Mouse (Mus musculus): Measurements from ENCODE around the gene Tceal5. TPM values are rescaled to one million over a fixed set of nuclear protein-coding genes. Genes with fewer than 3 reads are reported as not detected.
"Not testable (repeated sequence)": the region's sequence is repeated elsewhere in the genome, so short reads cannot be mapped to it uniquely, and the experiment has no call there.

Gene Tceal5
- polyA plus RNA-seq, 1 experiment: 162 TPM

DNA sequence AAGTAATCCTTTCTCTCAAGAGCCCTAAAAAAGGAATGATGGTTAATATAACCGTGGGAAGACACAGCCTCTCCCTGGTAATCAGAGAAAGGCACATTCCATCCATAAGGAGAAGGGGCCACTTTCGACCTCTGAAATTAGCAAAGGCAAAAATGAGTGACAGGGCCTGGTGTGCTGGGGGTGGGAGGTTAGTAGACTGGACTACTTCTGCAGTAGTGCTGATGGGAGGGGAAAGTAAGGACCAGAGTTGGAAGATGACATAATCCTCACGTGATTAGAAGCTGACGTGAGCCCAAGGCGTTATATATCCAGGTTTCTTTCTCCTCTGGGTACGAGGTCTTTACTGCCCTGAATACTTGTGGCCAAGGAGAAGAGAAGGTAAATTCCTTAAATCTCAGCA, 20.0 kb upstream of the Tceal5 start:
- H3K4me3 ChIP-seq (ENCODE audit: insufficient read depth, low read length): no peak overlapping the region
- no peak for TF ChIP-seq CTCF (IDR thresholded peaks at IDR 0.05; ENCODE audit: extremely low read depth, insufficient read depth, low read length)
- no peak for TF ChIP-seq POLR2A (IDR thresholded peaks at IDR 0.05; ENCODE audit: extremely low read depth, insufficient read depth, low read length)
- no peak overlapping the region for H3K27ac ChIP-seq (ENCODE audit: insufficient read depth, low read length)
- H3K4me1 ChIP-seq (ENCODE audit: control insufficient read depth, insufficient read depth, low read length): no peaks in the 10 kb centered on the region

DNA sequence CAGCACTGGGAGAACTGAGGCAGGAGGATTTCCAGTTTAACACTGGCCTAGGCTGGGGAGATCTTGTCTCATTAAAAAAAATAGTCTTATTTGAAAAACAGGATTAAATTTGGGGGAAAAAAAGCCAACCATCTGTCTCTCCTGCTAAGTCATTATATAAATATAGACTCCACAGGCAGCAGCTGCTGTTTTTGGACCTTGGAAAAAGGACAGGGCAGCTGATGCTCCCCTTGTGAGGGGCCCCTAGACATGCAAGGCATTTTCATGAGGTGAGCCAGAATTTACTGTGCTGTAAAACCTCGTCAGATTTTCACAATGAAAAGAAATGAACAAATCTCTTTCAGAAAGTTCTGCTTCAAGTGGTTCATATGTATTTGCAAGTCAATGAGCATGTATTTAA, 12.6 kb upstream of the Tceal5 start:
- no peak overlapping the region for H3K4me3 ChIP-seq (ENCODE audit: insufficient read depth, low read length)

DNA sequence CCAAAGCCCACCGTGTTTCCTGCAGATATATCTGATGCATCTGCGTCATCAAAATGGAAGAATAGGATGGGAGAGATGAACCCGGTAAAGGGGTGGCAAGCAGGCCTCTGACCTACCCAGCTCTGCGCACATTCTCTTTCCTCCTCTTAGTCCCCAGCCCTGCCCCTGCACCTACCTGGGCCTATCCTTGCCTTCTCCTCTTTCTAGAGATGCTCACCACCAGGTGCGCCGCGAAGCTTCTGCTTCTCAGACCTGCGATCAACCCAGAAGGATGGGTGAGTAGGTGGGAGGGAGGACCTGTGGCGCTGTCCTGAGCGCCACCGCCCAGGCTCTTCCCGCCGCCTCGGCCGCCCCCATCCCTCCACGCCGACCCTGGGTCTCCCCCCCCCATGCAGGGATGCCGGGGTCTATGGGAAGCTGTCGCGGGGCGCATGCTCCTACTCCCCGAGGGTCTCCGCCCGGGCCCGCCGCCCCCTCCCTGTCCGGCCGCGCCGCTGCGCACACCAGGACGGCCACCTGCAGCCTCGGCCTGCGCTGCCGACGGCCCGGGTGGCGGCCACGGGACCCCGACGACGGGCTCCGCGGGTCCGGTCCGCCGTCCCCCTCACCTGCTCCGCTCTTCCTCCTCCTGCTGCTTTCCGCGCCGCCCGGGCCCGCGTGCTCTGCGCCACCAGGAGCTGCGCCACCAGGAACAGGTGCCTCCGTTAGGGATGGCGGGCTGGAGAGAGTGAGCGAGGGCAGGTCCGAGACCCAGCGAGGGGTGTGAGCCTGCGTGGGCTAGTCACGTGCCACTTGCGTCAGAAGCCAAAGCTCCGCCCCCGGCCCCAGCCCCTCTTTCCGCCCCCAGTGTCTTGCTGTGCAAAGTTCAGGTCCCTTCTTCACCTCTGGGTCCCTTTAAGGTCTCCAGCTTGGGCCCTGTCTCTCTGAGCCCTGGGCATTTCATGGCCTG, 11.3 kb upstream of the Tceal5 start, which contains the start of the genes Tceal7 and Bex1:
Gene Tceal7 (plus strand): TSS at position 51 of the 949 bp plus-strand sequence.
Gene Bex1 (minus strand): TSS at position 785 of the 949 bp plus-strand sequence.
- H3K4me3 ChIP-seq (ENCODE audit: insufficient read depth, low read length): peak within 1 kb of the TSS; percentile 57
- not testable (repeated sequence) for H3K27ac ChIP-seq (ENCODE audit: insufficient read depth, low read length)

More for the DNA sequence above, 12.6 kb upstream of the Tceal5 start:
- Histone ChIP-seq H3K4me1 (ENCODE audit: control insufficient read depth, insufficient read depth, low read length) (no peaks in the 10 kb centered on the region), H3K27ac (ENCODE audit: insufficient read depth, low read length) (no peak overlapping the region)
- TF ChIP-seq CTCF (IDR thresholded peaks at IDR 0.05; ENCODE audit: extremely low read depth, insufficient read depth, low read length): no peak
- TF ChIP-seq POLR2A (IDR thresholded peaks at IDR 0.05; ENCODE audit: extremely low read depth, insufficient read depth, low read length): no peak

DNA sequence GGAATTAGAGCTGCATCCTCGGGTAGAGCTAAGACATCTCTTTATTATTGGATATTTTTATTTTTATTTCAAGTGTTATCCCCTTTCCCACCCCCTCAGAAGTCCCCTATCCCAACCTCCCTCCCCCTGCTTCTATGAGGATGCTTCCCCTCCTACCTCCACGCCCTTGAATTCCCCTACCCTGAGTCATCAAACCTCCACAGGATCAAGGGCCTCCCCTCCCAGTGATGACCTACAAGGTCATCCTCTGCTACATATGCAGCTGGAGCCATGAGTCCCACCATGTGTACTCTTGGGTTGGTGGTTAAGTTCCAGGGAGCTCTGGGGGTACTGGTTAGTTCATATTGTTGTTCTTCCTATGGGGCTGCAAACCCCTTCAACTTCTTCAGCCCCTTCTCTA, 9.7 kb upstream of the Tceal5 start:
- Histone ChIP-seq H3K4me3 (ENCODE audit: insufficient read depth, low read length) (no peak overlapping the region), H3K4me1 (ENCODE audit: control insufficient read depth, insufficient read depth, low read length) (no peaks in the 10 kb centered on the region), H3K27ac (ENCODE audit: insufficient read depth, low read length) (no peak overlapping the region)
- no peak for TF ChIP-seq POLR2A (IDR thresholded peaks at IDR 0.05; ENCODE audit: extremely low read depth, insufficient read depth, low read length)

More for the DNA sequence above, 11.3 kb upstream of the Tceal5 start, which contains the start of the genes Tceal7 and Bex1:
- not testable (repeated sequence) for H3K4me1 ChIP-seq (ENCODE audit: control insufficient read depth, insufficient read depth, low read length)

DNA sequence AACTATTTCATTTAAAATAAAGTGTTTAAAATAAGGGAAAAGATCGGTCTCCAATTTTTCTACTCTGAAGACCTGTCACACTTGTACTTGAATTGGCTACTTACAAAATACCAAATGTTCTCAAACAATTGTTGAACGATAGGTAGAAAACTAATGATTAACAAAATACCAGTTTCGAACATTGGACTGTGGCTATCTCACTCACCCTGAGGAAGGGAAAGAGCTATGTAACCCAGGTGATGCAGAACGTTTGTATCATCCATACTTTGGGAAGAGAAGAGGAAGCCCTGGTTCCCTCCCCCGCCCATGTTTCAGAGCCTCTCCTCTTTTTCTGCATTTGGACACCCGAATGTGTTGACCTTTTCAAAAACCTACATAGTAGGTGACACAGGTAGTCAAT, 730 bp upstream of the Tceal5 start:
- no peak for TF ChIP-seq POLR2A (IDR thresholded peaks at IDR 0.05; ENCODE audit: extremely low read depth, insufficient read depth, low read length)
- TF ChIP-seq CTCF (IDR thresholded peaks at IDR 0.05; ENCODE audit: extremely low read depth, insufficient read depth, low read length): no peak
- peaks cover 2% of the 10 kb centered on the region; the same call in 1 of the 2 replicates for H3K4me1 ChIP-seq (ENCODE audit: control insufficient read depth, insufficient read depth, low read length)
- no peak overlapping the region for H3K27ac ChIP-seq (ENCODE audit: insufficient read depth, low read length)
- no peak overlapping the region; the same call in 1 of the 2 replicates for H3K4me3 ChIP-seq (ENCODE audit: insufficient read depth, low read length)

DNA sequence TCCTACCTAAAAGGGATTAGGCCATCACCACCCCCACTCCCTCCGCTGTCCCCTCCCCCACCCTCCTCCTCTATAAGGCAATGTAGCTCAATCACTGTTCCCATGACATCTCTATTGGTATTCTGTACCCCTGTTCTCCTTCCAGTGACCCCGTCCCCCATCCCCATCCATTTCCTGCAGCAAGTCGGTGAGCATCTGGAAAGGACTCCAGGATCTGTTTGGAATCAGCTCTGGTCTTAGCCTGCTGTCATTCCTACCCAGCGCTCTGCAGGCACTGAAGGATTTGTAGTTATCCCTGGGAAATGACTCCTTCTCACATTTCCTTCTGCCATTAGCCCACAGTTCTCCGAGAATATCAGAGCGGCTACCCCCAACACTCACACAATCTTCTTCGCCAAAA, 419 bp downstream of the Tceal5 start:
- peaks cover 2% of the 10 kb centered on the region; the same call in 1 of the 2 replicates for H3K4me1 ChIP-seq (ENCODE audit: control insufficient read depth, insufficient read depth, low read length)
- peak overlapping the region; percentile 70 for H3K27ac ChIP-seq (ENCODE audit: insufficient read depth, low read length)
- no peak for TF ChIP-seq POLR2A (IDR thresholded peaks at IDR 0.05; ENCODE audit: extremely low read depth, insufficient read depth, low read length)
- no peak for TF ChIP-seq CTCF (IDR thresholded peaks at IDR 0.05; ENCODE audit: extremely low read depth, insufficient read depth, low read length)
- peak overlapping the region; percentile 84 for H3K4me3 ChIP-seq (ENCODE audit: insufficient read depth, low read length)

DNA sequence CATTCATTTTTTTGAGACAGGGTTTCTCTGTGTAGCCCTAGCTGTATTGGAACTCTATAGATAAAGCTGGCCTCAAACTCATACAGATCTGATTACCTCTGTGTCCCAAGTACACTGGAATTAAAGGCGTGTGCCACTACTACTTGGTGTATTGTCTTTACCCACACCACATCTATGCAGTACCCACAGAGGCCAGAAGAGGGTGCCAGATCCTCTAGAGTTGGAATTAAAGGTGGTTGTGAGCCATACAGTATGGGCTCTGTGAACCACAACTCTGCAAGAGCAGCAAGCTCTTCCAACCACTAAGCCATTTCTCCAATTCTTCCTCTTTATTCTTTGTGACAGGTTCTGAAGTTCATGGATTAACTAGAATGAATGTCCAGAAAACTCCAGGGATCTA, 6.8 kb downstream of the Tceal5 start:
- TF ChIP-seq CTCF (IDR thresholded peaks at IDR 0.05; ENCODE audit: extremely low read depth, insufficient read depth, low read length) (peak; percentile 20), POLR2A (IDR thresholded peaks at IDR 0.05; ENCODE audit: extremely low read depth, insufficient read depth, low read length) (no peak)
- Histone ChIP-seq H3K4me3 (ENCODE audit: insufficient read depth, low read length) (no peak overlapping the region), H3K4me1 (ENCODE audit: control insufficient read depth, insufficient read depth, low read length) (no peaks in the 10 kb centered on the region), H3K27ac (ENCODE audit: insufficient read depth, low read length) (no peak overlapping the region)

DNA sequence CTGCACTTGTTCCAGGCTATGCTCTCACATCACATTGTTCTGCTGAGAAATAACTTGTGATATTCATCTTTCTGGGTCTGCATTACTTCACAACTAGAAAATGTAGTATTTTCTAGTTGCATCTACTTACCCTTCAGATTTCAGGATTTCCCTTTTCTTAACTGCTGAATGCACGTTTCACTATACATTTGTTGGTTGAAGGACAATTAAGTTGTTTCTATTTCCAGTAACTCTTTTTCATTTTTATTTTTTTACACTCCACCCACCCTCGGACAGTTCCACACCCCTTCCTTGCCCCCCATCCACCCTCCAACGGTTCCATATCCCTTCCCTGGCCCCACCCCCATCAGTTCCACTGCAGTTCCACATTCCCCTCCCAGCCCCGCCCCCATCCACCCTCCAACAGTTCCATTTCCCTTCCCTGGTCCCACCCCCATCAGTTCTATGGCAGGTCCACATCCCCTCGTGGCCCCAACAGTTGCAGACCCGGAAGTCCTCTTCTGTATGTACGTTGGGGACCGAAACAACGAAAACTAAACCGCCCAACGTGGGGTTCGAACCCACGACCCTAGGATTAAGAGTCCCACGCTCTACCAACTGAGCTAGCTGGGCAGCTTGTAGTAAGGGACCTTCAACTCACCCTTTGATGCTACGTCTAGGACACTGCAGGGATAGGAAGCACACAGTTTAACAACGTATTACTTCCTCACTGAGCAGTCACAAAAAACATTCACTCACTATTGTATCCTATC, 8.3 kb downstream of the Tceal5 start:
- TF ChIP-seq CTCF (IDR thresholded peaks at IDR 0.05; ENCODE audit: extremely low read depth, insufficient read depth, low read length) (no peak), POLR2A (IDR thresholded peaks at IDR 0.05; ENCODE audit: extremely low read depth, insufficient read depth, low read length) (no peak)
- Histone ChIP-seq H3K27ac (ENCODE audit: insufficient read depth, low read length) (no peak overlapping the region), H3K4me1 (ENCODE audit: control insufficient read depth, insufficient read depth, low read length) (no peaks in the 10 kb centered on the region), H3K4me3 (ENCODE audit: insufficient read depth, low read length) (no peak overlapping the region)

DNA sequence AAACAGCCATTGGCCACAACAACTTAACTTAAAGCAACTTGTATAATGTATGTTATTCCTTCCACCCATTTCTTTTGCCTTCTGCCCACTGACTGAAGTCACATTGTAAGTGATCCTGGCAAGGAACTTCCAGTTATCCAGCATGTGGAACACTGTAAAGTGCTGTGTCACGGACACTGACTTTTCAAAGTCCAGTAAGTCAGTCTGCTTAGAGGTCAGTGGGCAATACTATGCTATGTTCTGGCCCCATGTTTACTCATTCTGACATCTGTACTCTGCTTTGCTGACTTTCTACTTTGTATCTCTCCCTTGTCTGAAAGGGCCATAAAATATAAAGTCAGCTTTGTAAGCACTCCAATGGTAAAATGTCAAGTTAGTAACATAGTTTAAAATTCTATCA, 20.6 kb downstream of the Tceal5 start:
- no peaks in the 10 kb centered on the region for H3K4me1 ChIP-seq (ENCODE audit: control insufficient read depth, insufficient read depth, low read length)
- TF ChIP-seq POLR2A (IDR thresholded peaks at IDR 0.05; ENCODE audit: extremely low read depth, insufficient read depth, low read length) (no peak), CTCF (IDR thresholded peaks at IDR 0.05; ENCODE audit: extremely low read depth, insufficient read depth, low read length) (no peak)
- H3K4me3 ChIP-seq (ENCODE audit: insufficient read depth, low read length): no peak overlapping the region
- H3K27ac ChIP-seq (ENCODE audit: insufficient read depth, low read length): no peak overlapping the region
